Mouse (Mus musculus) heart, embryonic 13.5 days (tissue): ENCODE data around the gene Vmn1r29. TPM values are rescaled to one million over a fixed set of nuclear protein-coding genes. Genes with fewer than 3 reads are reported as not detected.
"Not testable (repeated sequence)": the region's sequence is repeated elsewhere in the genome, so short reads cannot be mapped to it uniquely, and the experiment has no call there.

ENCODE experiments used
- ATAC-seq: fragments of 200-750 bp; cut with Nextera tagmentation; 2 replicates; pipeline ENCODE4 v1.8.0; 2017; ENCODE audit warnings: moderate TSS enrichment; ENCODE audit not compliant: insufficient number of reproducible peaks, low FRiP score, low TSS enrichment; ENCODE audit errors: extremely low read depth
- H3K27ac ChIP-seq: fragments of 300-500 bp; sonication (generic); replicated peaks from 2 replicates; pipeline ENCODE4 v1.5.1; 2015; ENCODE audit warnings: moderate library complexity, mild to moderate bottlenecking, inconsistent platforms
- H3K27me3 ChIP-seq: fragments of 300-500 bp; sonication (generic); replicated peaks from 2 replicates; pipeline ENCODE4 v1.6.1; 2015; ENCODE audit warnings: mild to moderate bottlenecking, inconsistent platforms
- H3K36me3 ChIP-seq: fragments of 300-500 bp; sonication (generic); 2 replicates; pipeline ENCODE4 v1.6.1; 2015; ENCODE audit warnings: mild to moderate bottlenecking, inconsistent platforms
- H3K4me1 ChIP-seq: fragments of 300-500 bp; sonication (generic); 2 replicates; pipeline ENCODE4 v1.6.1; 2015; ENCODE audit warnings: inconsistent platforms
- H3K4me2 ChIP-seq: fragments of 300-500 bp; sonication (generic); 2 replicates; pipeline ENCODE4 v1.6.1; 2015; ENCODE audit warnings: inconsistent platforms, mild to moderate bottlenecking, moderate library complexity
- H3K4me3 ChIP-seq: fragments of 300-500 bp; sonication (generic); 2 replicates; pipeline ENCODE4 v1.5.1; 2015; ENCODE audit warnings: moderate library complexity, mild to moderate bottlenecking, inconsistent platforms
- H3K9ac ChIP-seq: fragments of 300-500 bp; sonication (generic); 2 replicates; pipeline ENCODE4 v1.6.1; 2015; ENCODE audit warnings: inconsistent platforms, mild to moderate bottlenecking, moderate library complexity
- H3K9me3 ChIP-seq: fragments of 300-500 bp; sonication (generic); 2 replicates; pipeline ENCODE4 v1.6.1; 2016; ENCODE audit warnings: inconsistent platforms
- WGBS: fragments of 180-500 bp; shearing (Covaris S2); methylation state at CpG from one replicate; pipeline ENCODE4 v1.1.7; 2015; ENCODE audit warnings: mixed read lengths; 5-methylcytosine and 5-hydroxymethylcytosine counted together
- polyA plus RNA-seq: library from polyadenylated mRNA; unstranded; fragments of >200 nt; fragmentation: Nextera tagmentation; extraction: Ambion mirVana; gene quantifications from 2 replicates; pipeline ENCODE4 v1.2.1, GENCODE M21; 2015

Gene Vmn1r29
- polyA plus RNA-seq = not detected in 2 replicates

GRCm38 (mm10) chr6:58301249-58301648 lies at the start of gene Vmn1r29:
TSS of gene Vmn1r29 (plus strand) at chr6:58301549.
- Histone ChIP-seq H3K4me2 (no peak within 1 kb of the TSS), H3K4me1 (no peaks in the 10 kb centered on the region), H3K27ac (no peak within 1 kb of the TSS), H3K36me3 (no peaks in the 10 kb centered on the region), H3K4me3 (no peak within 1 kb of the TSS), H3K9ac (no peak within 1 kb of the TSS), H3K27me3 (no peaks in the 10 kb centered on the region), H3K9me3 (no peaks in the 10 kb centered on the region)
- ATAC-seq = no peak

DNA sequence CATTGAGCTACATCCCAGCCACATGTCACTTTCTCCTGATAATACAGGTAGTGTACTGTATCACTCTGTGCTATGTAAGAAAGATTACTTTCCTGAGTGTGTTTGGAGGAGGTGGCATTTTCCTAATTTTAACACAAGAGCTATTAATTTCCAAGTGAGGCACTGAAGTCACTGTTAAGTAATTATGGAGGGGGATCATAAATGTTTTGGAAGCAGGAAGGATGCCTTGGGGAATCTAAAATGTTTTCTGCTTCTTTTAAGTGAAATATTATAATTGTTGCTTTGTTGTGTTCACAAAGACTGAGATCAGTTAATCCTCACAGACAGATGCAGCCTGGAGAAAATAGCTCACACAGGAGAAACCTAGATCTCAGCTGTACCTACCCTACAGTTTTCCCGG lies 39.6 kb upstream of the Vmn1r29 start, which contains the start of gene Vmn1r28:
Vmn1r28 (plus strand) TSS at position 301 of the 400 bp plus-strand sequence.
- no peaks in the 10 kb centered on the region for H3K27me3 ChIP-seq
- no peaks in the 10 kb centered on the region for H3K36me3 ChIP-seq
- no peak within 1 kb of the TSS for H3K4me3 ChIP-seq
- no peak for ATAC-seq
- 74% methylated on average over 1 of the region's 1 CpGs for WGBS
- no peaks in the 10 kb centered on the region for H3K9me3 ChIP-seq
- H3K27ac ChIP-seq = no peak within 1 kb of the TSS
- no peak within 1 kb of the TSS for H3K4me2 ChIP-seq
- H3K4me1 ChIP-seq = no peaks in the 10 kb centered on the region
- H3K9ac ChIP-seq = no peak within 1 kb of the TSS

- not testable (repeated sequence) for H3K4me3 ChIP-seq, H3K4me2 ChIP-seq, H3K9ac ChIP-seq, H3K27ac ChIP-seq, H3K27me3 ChIP-seq, H3K4me1 ChIP-seq, H3K36me3 ChIP-seq, ATAC-seq, H3K9me3 ChIP-seq
- WGBS = 81% methylated on average over 1 of the region's 1 CpGs
Measured at GRCm38 (mm10) chr6:58279661-58280060, 21.7 kb upstream of the Vmn1r29 start.

- Histone ChIP-seq H3K9me3 (no peaks in the 10 kb centered on the region), H3K4me1 (no peaks in the 10 kb centered on the region), H3K27me3 (no peaks in the 10 kb centered on the region), H3K4me2 (no peak overlapping the region), H3K4me3 (no peak overlapping the region), H3K36me3 (no peaks in the 10 kb centered on the region), H3K27ac (no peak overlapping the region), H3K9ac (no peak overlapping the region)
- WGBS = 59% methylated on average over 2 of the region's 2 CpGs
- no peak for ATAC-seq
Measured at GRCm38 (mm10) chr6:58292201-58292600, 9.1 kb upstream of the Vmn1r29 start.

DNA sequence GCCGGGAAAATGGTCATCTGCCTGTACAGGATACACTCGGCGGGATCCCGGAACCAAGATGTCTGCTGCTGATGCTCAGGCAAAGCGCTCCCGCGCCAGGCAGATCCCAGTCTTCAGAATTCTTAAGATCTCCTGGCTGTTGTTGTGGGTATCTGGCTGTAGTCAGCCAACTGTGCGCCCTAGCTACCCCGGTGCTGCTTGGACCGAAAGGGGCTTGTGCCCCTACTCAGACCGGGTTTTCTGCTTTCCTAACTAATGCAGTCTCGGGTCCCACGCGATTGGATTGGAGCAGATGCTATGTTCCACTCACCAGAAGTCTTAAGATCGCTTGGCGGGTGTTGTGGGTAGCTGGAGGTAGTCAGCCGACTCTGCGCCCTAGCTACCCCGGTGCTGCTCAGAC lies 2.8 kb upstream of the Vmn1r29 start:
- H3K9ac ChIP-seq, H3K27me3 ChIP-seq, H3K4me3 ChIP-seq, H3K4me1 ChIP-seq, H3K36me3 ChIP-seq, H3K4me2 ChIP-seq, ATAC-seq, H3K9me3 ChIP-seq, H3K27ac ChIP-seq: not testable (repeated sequence)
- WGBS = 75% methylated on average over 19 of the region's 19 CpGs

DNA sequence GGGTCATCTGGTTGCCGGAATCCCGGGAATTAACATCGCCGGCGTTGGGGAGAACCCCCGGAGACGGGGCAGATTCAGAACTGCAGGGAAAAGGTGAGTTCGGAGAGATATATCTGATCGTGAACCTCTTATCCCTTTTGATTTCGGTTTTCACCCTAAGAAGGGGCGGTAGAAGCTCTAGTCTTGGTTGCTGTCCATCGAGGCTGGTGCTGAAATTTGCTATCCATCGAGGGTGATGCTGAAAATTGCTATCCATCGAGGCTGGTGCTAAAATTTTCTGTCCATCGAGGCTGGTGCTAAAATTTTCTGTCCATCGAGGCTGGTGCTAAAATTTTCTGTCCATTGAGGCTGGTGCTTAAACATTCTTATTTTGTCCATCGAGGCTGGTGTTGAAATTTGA lies 29.3 kb downstream of the Vmn1r29 start:
- H3K4me1 ChIP-seq, H3K36me3 ChIP-seq, ATAC-seq, H3K27ac ChIP-seq, H3K4me3 ChIP-seq, H3K27me3 ChIP-seq, H3K4me2 ChIP-seq, H3K9ac ChIP-seq: not testable (repeated sequence)
- H3K9me3 ChIP-seq = peaks cover 16% of the 10 kb centered on the region
- WGBS = 75% methylated on average over 17 of the region's 17 CpGs

Other genes starting within 250 kb of the Vmn1r29 start
- not detected in 2 replicates for gene Vmn1r27, start 82.7 kb upstream of the Vmn1r29 start, polyA plus RNA-seq
- gene Vmn1r28, start 39.5 kb upstream of the Vmn1r29 start, polyA plus RNA-seq = not detected in 2 replicates
- gene Vmn1r30, start 141.8 kb downstream of the Vmn1r29 start, polyA plus RNA-seq = not detected in 2 replicates
- gene Vmn1r31, start 173.8 kb downstream of the Vmn1r29 start, polyA plus RNA-seq = not detected in 2 replicates